Mouse (Mus musculus) brain, embryonic 18.5 days (tissue): Measurements from ENCODE around the gene Reep3.
"Not testable (repeated sequence)": the region's sequence is repeated elsewhere in the genome, so short reads cannot be mapped to it uniquely, and the experiment has no call there.

Experiments used
- DNase-seq: peaks from one replicate; pipeline ENCODE4 v3.0.0-alpha.2; 2012; ENCODE audit warnings: low read depth, low spot score

Reep3 gene

GRCm38 (mm10) chr10:67096621-67097436 is at the start of gene Reep3:
TSS of gene Reep3 (minus strand) at chr10:67096945.
- DNase-seq, result no peak

- no peak for DNase-seq
Measured at GRCm38 (mm10) chr10:67145623-67146022, 48.9 kb upstream of the Reep3 start.

DNA sequence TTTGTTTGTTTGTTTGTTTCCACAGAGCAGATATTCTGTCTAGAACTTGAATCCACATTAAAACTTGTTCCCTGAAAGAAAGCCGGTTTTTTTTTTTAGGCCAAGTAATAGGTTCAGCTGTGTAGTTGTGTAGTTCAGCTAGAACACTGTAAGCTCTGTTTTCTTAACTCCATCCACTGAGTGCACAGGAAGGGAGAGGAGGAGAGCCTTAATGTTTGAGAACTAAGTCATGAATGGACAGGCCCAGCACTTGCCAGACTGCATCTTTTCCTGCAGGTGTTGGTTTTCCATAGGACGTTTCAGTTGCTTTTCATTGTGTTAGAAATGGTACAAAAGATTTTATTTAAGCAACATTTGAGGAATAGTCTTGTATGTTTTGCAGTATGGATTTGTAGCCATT is 47.5 kb upstream of the Reep3 start:
- DNase-seq, result no peak

DNA sequence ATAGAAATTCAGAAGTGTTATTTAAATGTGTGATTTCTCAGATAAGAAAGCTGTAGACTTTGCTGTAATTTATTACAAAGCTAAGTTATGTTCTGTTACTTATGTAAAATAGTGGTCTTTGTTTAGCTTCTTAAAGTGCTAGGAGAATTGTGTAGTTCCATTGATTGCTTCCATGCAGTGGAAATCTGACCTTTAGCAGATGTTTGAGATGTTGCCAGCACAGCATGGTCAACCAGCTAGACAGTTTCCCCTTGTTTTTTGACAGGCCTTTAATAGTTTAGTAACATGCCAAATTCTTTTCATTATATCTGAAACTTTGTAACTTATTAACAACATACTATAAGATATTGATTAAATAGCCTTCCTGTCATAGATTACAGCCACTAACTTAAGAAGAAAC is 46.9 kb upstream of the Reep3 start:
- no peak for DNase-seq

DNA sequence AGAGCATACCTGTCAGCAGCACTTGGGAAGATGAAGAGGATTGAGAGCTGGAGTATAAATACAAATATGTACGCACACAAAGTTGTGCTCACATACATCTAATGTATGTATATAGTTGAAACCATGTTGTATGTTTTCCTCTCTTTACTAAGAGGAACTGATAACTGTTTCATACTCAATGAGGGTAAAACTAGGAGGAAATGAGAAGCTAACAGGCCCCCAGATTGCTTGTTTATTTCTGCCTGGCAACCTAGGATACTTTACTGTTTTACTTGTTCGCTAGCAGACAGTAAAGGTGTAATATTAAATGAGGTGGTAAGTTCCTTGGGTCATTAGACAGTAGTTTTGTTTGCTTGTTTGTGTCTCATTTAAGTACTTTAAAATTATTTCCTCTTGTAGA is 40.7 kb upstream of the Reep3 start:
- DNase-seq, result no peak

- DNase-seq, result no peak
Measured at GRCm38 (mm10) chr10:67134322-67134721, 37.6 kb upstream of the Reep3 start.

- no peak for DNase-seq
Measured at GRCm38 (mm10) chr10:67131709-67132108, 35.0 kb upstream of the Reep3 start.

GRCm38 (mm10) chr10:67129531-67129930 is 32.8 kb upstream of the Reep3 start:
- no peak for DNase-seq

DNA sequence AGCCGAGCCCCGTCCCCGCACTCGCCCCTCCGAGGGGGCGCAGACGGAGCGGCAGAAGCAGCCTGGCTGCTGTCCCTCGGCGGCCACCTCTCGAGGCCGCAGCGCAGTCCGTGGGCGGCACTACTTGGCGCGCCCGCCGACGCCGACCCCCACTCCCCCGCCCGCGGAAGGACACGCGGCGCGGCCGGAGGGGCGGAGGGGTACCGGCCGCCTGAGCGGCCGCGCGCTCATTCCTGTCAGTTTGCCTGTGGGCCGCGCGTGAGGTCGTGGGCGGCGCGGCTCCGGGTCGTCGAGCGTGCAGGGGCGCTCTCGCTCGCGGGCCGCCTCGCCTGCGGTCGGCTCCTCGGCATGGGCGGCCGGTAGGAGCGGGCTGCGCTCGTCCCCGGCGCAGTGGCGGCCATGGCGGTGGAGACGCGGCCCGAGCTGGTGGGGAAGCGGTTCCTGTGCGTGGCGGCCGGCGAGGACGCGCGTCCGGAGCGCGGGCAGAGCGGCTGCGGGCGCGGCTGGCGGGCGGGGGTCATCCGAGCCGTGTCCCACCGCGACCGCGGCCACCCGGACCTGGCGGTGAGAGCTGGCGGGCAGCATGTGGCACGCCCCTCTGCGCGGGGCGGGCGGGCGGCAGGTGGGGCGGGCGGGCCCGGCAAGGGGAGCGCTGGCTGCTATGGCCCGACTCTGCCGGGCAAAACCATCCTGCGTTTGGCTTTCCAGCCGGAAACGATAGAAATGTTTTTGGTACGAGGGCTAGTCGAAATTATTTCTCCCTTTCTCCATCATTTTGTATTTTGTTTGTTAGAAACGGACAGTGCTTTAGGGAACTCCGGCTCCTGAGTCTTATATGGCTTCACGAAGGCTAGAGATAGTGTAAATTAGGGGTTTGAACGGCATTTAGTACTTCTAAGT is 30.4 kb upstream of the Reep3 start:
- DNase-seq, result no peak

GRCm38 (mm10) chr10:67126061-67126858 is 29.5 kb upstream of the Reep3 start:
- peak; percentile 66 for DNase-seq

DNA sequence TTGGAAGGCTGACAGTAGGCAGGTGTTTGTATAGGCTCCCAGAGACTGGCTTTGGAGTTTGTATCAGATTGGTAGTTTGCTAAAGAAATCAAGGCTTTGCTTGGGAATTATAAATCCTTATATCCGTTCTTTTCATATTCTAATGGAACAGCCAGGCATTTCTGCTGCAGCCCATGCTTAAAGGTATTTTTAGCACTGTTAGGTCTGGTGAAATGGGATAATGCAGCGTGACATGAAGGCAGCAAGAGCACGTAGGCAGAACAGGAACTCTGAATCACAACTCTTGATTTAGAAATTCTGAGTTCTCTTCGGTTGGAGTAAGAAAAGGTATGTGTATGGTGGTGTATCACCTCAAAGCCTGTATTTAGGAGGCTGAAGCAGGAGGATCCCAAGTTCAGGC is 27.4 kb upstream of the Reep3 start:
- no peak for DNase-seq

DNA sequence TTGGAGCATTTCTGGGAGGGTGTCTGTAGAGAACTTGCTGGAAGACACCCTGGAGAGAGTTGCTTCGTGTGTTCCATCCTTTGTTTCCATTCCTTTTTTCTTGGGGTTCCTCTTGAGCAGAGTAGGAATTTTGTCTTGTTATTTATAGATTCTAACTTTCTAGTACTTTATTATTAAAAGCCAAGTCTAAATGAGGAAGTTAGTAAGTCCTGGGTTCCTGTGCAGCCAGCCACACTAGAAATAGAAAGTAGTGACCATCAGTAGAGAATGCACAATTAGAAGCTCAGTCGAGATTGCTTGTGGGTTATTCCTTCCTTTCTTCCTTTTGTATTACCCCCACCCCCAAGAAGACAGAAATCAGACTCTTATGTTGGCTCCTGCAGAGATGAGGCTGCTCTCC is 27.0 kb upstream of the Reep3 start:
- no peak for DNase-seq

- DNase-seq, result no peak
Measured at GRCm38 (mm10) chr10:67120640-67121039, 23.9 kb upstream of the Reep3 start.

DNA sequence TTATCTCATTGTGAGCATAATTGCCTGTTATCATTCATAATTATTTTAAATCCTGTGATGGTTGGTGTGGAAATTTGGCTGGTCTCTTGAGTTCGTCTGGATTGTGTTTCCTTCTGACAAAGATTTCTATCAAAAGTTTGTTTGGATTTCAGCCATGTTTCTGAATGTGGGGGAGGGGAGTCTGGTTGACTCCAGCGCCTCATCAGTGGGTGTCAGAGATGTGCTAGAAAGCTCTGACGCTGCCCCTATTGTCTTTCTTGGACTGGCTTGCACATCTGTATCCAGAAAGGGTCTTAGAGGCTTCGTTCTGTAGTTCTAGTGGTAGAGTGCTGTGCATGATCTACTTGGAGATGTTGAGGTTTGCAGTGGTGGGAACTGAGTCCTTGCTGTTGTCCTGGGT is 23.4 kb upstream of the Reep3 start:
- DNase-seq, result no peak

- DNase-seq, result no peak
Measured at GRCm38 (mm10) chr10:67119291-67119690, 22.5 kb upstream of the Reep3 start.

DNA sequence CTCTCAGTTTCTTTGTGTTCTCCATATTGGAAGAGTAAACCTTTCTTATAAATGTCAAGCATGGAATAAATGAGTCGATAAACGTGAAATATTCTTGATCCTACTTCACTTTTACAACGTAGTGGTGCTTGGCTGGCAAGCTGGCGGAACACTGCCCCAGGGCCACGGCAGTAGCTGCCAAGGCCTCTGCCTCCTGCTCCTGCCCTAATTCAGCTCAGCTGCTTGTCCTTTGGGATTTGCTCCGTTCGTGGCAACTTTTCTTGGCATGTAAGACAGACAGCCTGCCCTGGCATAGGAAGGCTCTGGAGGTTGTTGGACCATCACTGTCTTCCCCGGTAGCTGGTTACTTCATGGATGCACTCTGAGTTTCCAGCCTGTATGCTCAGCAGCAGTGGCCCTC is 19.5 kb upstream of the Reep3 start:
- DNase-seq, result no peak

- DNase-seq, result no peak
Measured at GRCm38 (mm10) chr10:67115666-67116091, 18.9 kb upstream of the Reep3 start.

- no peak for DNase-seq
Measured at GRCm38 (mm10) chr10:67115115-67115514, 18.4 kb upstream of the Reep3 start.

DNA sequence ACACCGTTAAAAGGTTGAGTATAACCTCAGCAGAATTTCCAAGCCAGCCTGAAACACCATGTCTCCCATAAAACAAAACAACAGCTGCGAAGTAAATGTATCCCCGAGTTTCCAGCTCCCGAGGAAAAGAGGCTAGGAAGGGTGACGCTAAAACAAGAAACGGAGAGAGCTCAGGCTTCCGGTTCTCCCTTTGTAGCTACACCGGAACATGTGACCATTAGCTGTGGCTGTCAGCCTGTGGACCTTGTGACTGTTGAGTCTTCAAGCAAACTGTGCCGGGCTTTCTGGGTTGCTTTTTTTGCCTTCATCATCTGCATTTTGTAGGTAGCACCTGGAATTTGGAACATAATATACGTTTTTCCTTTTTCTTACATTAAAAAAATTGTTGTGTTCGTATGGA is 17.1 kb upstream of the Reep3 start:
- DNase-seq, result no peak

DNA sequence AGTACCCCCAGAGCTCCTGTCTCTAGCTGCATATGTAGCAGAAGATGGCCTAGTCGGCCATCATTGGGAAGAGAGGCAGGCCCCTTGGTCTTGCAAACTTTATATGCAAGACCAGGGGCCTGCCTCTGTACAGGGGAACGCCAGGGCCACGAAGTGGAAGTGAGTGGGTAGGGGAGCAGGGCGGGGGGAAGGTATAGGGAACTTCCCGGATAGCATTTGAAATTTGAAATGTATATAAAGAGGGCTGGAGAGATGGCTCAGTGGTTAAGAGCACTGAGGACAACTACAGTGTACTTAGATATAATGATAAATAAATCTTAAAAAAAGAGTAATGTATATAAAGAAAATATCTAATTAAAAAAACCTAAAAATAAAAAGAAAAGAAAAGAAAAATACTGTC is 16.2 kb upstream of the Reep3 start:
- DNase-seq, result not testable (repeated sequence)

DNA sequence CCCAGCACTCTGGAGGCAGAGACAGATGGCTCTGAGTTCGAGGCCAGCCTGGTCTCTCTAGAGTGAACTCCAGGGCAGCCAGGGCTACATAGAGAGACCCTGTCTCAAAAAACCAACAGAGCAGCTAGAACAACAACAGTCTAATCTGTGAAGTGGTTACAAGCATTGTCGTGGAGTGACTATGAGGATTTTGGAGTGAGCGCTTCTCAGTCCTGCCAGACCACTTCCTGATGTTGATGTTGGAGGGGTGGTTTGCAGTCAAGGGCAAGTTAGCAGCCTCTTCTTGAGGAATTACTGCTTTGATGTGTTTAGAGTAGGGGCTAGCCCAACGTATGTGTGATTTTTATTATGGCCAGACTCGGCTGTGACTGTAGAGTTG is 15.0 kb upstream of the Reep3 start:
- DNase-seq, result no peak
